In the genomic region with DNA sequence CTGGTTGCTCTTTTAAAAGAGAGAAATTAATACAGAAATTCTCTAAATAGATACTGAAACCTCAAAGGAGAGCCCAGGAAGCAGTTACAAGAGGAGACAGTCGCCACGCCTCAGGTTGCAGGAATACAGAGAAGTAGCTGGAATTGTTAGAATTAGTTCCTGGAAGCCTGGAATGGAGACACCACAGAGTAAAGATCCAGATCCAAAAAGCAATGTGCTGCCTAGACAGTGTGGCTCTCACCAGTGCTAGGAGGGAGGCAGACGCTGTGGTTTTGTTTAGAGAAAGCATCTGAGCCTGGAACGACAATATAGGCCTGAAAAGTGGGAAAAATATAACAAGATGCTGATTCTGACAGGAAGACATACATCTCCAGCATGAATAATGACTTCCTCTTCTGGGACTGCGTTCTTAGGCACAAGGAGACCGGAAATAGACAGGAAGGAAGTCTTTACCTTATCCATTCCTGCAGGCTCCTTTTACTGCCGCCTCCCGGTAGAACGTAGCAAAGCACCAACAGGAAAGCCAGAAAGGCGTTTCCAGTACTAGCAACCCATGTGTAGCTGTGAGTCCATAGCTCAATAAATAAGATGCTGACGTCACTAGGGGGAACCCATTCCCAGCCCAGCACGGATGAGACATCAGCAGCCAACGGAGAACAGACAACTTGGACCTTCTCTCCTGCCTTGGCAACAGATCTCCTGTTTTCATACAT, we compare ENCODE assay signal across 7 mouse cellular contexts. TPM values are rescaled to one million over a fixed set of nuclear protein-coding genes. Genes with fewer than 3 reads are reported as not detected.
DNase-seq lines count a peak whose midpoint lies in the region; ATAC-seq and TF ChIP-seq lines count a peak whose summit lies in the region.

No protein-coding gene starts in this region.

- no peak for DNase-seq in midbrain, postnatal 0 days (ENCODE audit: low spot score)
- DNase-seq in midbrain, embryonic 10.5 days (ENCODE audit: low spot score): no peak
- DNase-seq in heart, postnatal 4 days: peak; percentile 24
- DNase-seq in liver, embryonic 13.5 days: peak; percentile 3
- peak; percentile 50 for DNase-seq in thymus, postnatal 4 days
- DNase-seq in right cerebral cortex, postnatal 14 days: no peak
- no peak for DNase-seq in left cerebral cortex, postnatal 10 days (ENCODE audit: extremely low spot score in 1 of 2, low spot score in 2 of 2)

- 73% methylated on average over 13 of the region's 13 CpGs for WGBS in midbrain, postnatal 0 days
- 75% methylated on average over 13 of the region's 13 CpGs for WGBS in midbrain, embryonic 10.5 days
- WGBS in liver, embryonic 13.5 days (ENCODE audit: insufficient replicate concordance): 17% methylated on average over 13 of the region's 13 CpGs

- H3K4me1 ChIP-seq in midbrain, postnatal 0 days (ENCODE audit: insufficient read depth, low read length): no peaks in the 10 kb centered on the region
- peaks cover 8% of the 10 kb centered on the region for H3K4me1 ChIP-seq in midbrain, embryonic 10.5 days
- 0 out of 2 replicates have a peak, but pooled peaks cover 5% of the 10 kb centered on the region for H3K4me1 ChIP-seq in liver, embryonic 13.5 days (replicated peaks)

- H3K36me3 ChIP-seq in midbrain, postnatal 0 days (ENCODE audit: insufficient read depth, low read length): no peaks in the 10 kb centered on the region
- no peaks in the 10 kb centered on the region for H3K36me3 ChIP-seq in midbrain, embryonic 10.5 days
- H3K36me3 ChIP-seq in liver, embryonic 13.5 days: no peaks in the 10 kb centered on the region

- ATAC-seq in midbrain, postnatal 0 days (ENCODE audit: low FRiP score): no peak
- ATAC-seq in liver, embryonic 13.5 days (ENCODE audit: low read depth): peak; percentile 34

- no peak overlapping the region for H3K4me3 ChIP-seq in midbrain, postnatal 0 days (ENCODE audit: low read depth, low read length)
- no peak overlapping the region for H3K4me3 ChIP-seq in midbrain, embryonic 10.5 days
- no peak overlapping the region for H3K4me3 ChIP-seq in liver, embryonic 13.5 days (replicated peaks)

- peak; percentile 11; the same call in 1 of the 2 replicates for TF ChIP-seq CTCF in midbrain, postnatal 0 days (IDR thresholded peaks at IDR 0.05)

- H3K27me3 ChIP-seq in midbrain, postnatal 0 days (ENCODE audit: insufficient read depth, low read length): no peaks in the 10 kb centered on the region
- no peaks in the 10 kb centered on the region for H3K27me3 ChIP-seq in midbrain, embryonic 10.5 days (ENCODE audit: low read depth, poor library complexity, severe bottlenecking)
- H3K27me3 ChIP-seq in liver, embryonic 13.5 days: no peaks in the 10 kb centered on the region

- H3K9me3 ChIP-seq in midbrain, postnatal 0 days (ENCODE audit: low read length): no peaks in the 10 kb centered on the region
- H3K9me3 ChIP-seq in midbrain, embryonic 10.5 days (replicated peaks): no peaks in the 10 kb centered on the region
- no peaks in the 10 kb centered on the region for H3K9me3 ChIP-seq in liver, embryonic 13.5 days (replicated peaks)

- no peak overlapping the region for H3K4me2 ChIP-seq in midbrain, postnatal 0 days (ENCODE audit: low read depth, low read length, poor library complexity, severe bottlenecking)
- H3K4me2 ChIP-seq in liver, embryonic 13.5 days: peak overlapping the region; percentile 21; the same call in 1 of the 2 replicates

- H3K9ac ChIP-seq in midbrain, postnatal 0 days (replicated peaks; ENCODE audit: low read length, poor library complexity, severe bottlenecking): no peak overlapping the region
- H3K9ac ChIP-seq in liver, embryonic 13.5 days: no peak overlapping the region

- H3K27ac ChIP-seq in midbrain, postnatal 0 days (ENCODE audit: low read depth, low read length): no peak overlapping the region
- H3K27ac ChIP-seq in midbrain, embryonic 10.5 days (replicated peaks): no peak overlapping the region
- H3K27ac ChIP-seq in liver, embryonic 13.5 days: no peak overlapping the region

- intact Hi-C loops in left cerebral cortex, postnatal 10 days (cut with DNase I): no loop called here

RNA-seq across cellular contexts. Expression of a gene that starts 59.4 kb away (rescaled TPM):
- total RNA-seq in midbrain, postnatal 0 days (2014; rRNA removed): 30.8 and 70.0 TPM in 2 replicates
- polyA plus RNA-seq in midbrain, postnatal 0 days (2015; fragmentation: Nextera tagmentation; extraction: Ambion mirVana): 32.8 and 34.1 TPM in 2 replicates
- polyA plus RNA-seq in midbrain, embryonic 10.5 days (2016; fragmentation: Nextera tagmentation; extraction: Ambion mirVana): 129 and 187 TPM in 2 replicates
- 10 to 100 TPM; 56.2 to 63.9 TPM for total RNA-seq in heart, postnatal 4 days (2021)
- 7.9 and 8.5 TPM in 2 replicates for polyA plus RNA-seq in liver, embryonic 13.5 days (2015; fragmentation: Nextera tagmentation; extraction: Ambion mirVana)
- total RNA-seq in left cerebral cortex, postnatal 10 days (2021): 10 to 100 TPM in 1 of 2 experiments, 1 to 10 TPM in 1; 9.6 to 12.2 TPM

Comparison
In these comparisons a context has a peak if more than half of its experiments do, and no peak if none do; other contexts are left out.
1. DNase-seq: peak in heart, postnatal 4 days (single experiment), liver, embryonic 13.5 days (single experiment) and thymus, postnatal 4 days (single experiment); none in midbrain, postnatal 0 days (single experiment), midbrain, embryonic 10.5 days (single experiment), right cerebral cortex, postnatal 14 days (single experiment) and left cerebral cortex, postnatal 10 days (0 of 2).